Mouse (Mus musculus) erythroblast, embryonic 14.5 days (primary cell): Measurements from ENCODE around the gene Cbs. TPM values are rescaled to one million over a fixed set of nuclear protein-coding genes. Genes with fewer than 3 reads are reported as not detected.

Experiments
- H3K27me3 ChIP-seq: 2 replicates; pipeline ENCODE4 v1.6.1; 2012; ENCODE audit warnings: inconsistent platforms; ENCODE audit not compliant: control insufficient read depth
- H3K36me3 ChIP-seq: 2 replicates; pipeline ENCODE4 v1.6.1; 2012; ENCODE audit warnings: mild to moderate bottlenecking, inconsistent platforms; ENCODE audit not compliant: control insufficient read depth
- H3K4me1 ChIP-seq: 2 replicates; pipeline ENCODE4 v1.6.1; 2012; ENCODE audit warnings: inconsistent platforms; ENCODE audit not compliant: control insufficient read depth
- H3K4me3 ChIP-seq: replicated peaks from 2 replicates; pipeline ENCODE3; 2012; ENCODE audit warnings: moderate library complexity, mild to moderate bottlenecking, inconsistent platforms
- H3K9me3 ChIP-seq: 2 replicates; pipeline ENCODE4 v1.6.1; 2012; ENCODE audit warnings: low read length, inconsistent platforms, mixed read lengths; ENCODE audit not compliant: control insufficient read depth
- GATA1 ChIP-seq: IDR thresholded peaks from 2 replicates; pipeline ENCODE4 v1.6.1; 2012; ENCODE audit warnings: low read length, inconsistent platforms, mixed read lengths
- TAL1 ChIP-seq: IDR thresholded peaks from 3 replicates; pipeline ENCODE4 v1.6.1; 2012; ENCODE audit warnings: low read length, inconsistent platforms, mixed read lengths
- polyA plus RNA-seq: library from polyadenylated mRNA; stranded (reverse); fragments of >175 nt; gene quantifications from 2 replicates; pipeline ENCODE4 v1.2.3, GENCODE M21; 2012

Gene Cbs
- polyA plus RNA-seq = 0.01 and 0.05 TPM in 2 replicates

GRCm38 (mm10) chr17:31636942-31637811 lies at the start of gene Cbs:
Cbs (minus strand) TSS chr17:31637238.
- Histone ChIP-seq H3K27me3 (peaks cover 47% of the 10 kb centered on the region), H3K4me1 (peaks cover 8% of the 10 kb centered on the region), H3K36me3 (no peaks in the 10 kb centered on the region), H3K9me3 (peaks cover 3% of the 10 kb centered on the region; the same call in 1 of the 2 replicates), H3K4me3 (peak within 1 kb of the TSS; percentile 56)
- TF ChIP-seq GATA1 (no peak), TAL1 (no peak)

- peaks cover 3% of the 10 kb centered on the region for H3K4me1 ChIP-seq
- TF ChIP-seq GATA1 = no peak
- TF ChIP-seq TAL1 = no peak
- H3K4me3 ChIP-seq = no peak overlapping the region
- H3K27me3 ChIP-seq = 0 out of 2 replicates have a peak, but pooled peaks cover 3% of the 10 kb centered on the region
- no peaks in the 10 kb centered on the region for H3K36me3 ChIP-seq
- no peaks in the 10 kb centered on the region for H3K9me3 ChIP-seq
Measured at GRCm38 (mm10) chr17:31686225-31686564, 49.2 kb upstream of the Cbs start.

GRCm38 (mm10) chr17:31685514-31686224 lies 48.6 kb upstream of the Cbs start:
- Histone ChIP-seq H3K4me3 (no peak overlapping the region), H3K9me3 (no peaks in the 10 kb centered on the region), H3K27me3 (0 out of 2 replicates have a peak, but pooled peaks cover 5% of the 10 kb centered on the region), H3K36me3 (no peaks in the 10 kb centered on the region), H3K4me1 (peaks cover 3% of the 10 kb centered on the region)
- TF ChIP-seq GATA1 (no peak), TAL1 (no peak)

GRCm38 (mm10) chr17:31680450-31680849 lies 43.4 kb upstream of the Cbs start:
- Histone ChIP-seq H3K4me3 (no peak overlapping the region), H3K27me3 (0 out of 2 replicates have a peak, but pooled peaks cover 2% of the 10 kb centered on the region)
- TF ChIP-seq TAL1 (no peak), GATA1 (no peak)

GRCm38 (mm10) chr17:31677507-31677906 lies 40.5 kb upstream of the Cbs start, which contains the start of gene Cryaa:
Cryaa (plus strand) TSS chr17:31677807.
- H3K36me3 ChIP-seq = no peaks in the 10 kb centered on the region
- H3K4me3 ChIP-seq = no peak within 1 kb of the TSS
- 0 out of 2 replicates have a peak, but pooled peaks cover 2% of the 10 kb centered on the region for H3K27me3 ChIP-seq
- H3K9me3 ChIP-seq = no peaks in the 10 kb centered on the region
- TF ChIP-seq GATA1 (no peak), TAL1 (no peak)
- H3K4me1 ChIP-seq = no peaks in the 10 kb centered on the region

More at GRCm38 (mm10) chr17:31680450-31680849, 43.4 kb upstream of the Cbs start:
- H3K9me3 ChIP-seq = no peaks in the 10 kb centered on the region
- H3K4me1 ChIP-seq = no peaks in the 10 kb centered on the region
- no peaks in the 10 kb centered on the region for H3K36me3 ChIP-seq

- Histone ChIP-seq H3K27me3 (0 out of 2 replicates have a peak, but pooled peaks cover 2% of the 10 kb centered on the region), H3K4me1 (no peaks in the 10 kb centered on the region), H3K9me3 (no peaks in the 10 kb centered on the region), H3K36me3 (no peaks in the 10 kb centered on the region), H3K4me3 (no peak overlapping the region)
- TF ChIP-seq TAL1 = no peak
- no peak for TF ChIP-seq GATA1
Measured at GRCm38 (mm10) chr17:31674426-31674825, 37.4 kb upstream of the Cbs start.

- Histone ChIP-seq H3K27me3 (peaks cover 6% of the 10 kb centered on the region), H3K4me3 (no peak overlapping the region), H3K9me3 (no peaks in the 10 kb centered on the region), H3K4me1 (no peaks in the 10 kb centered on the region), H3K36me3 (no peaks in the 10 kb centered on the region)
- no peak for TF ChIP-seq TAL1
- TF ChIP-seq GATA1 = no peak
Measured at GRCm38 (mm10) chr17:31672279-31672678, 35.2 kb upstream of the Cbs start.

GRCm38 (mm10) chr17:31671698-31672097 lies 34.7 kb upstream of the Cbs start:
- peaks cover 8% of the 10 kb centered on the region for H3K27me3 ChIP-seq
- H3K9me3 ChIP-seq = no peaks in the 10 kb centered on the region
- TF ChIP-seq TAL1 (no peak), GATA1 (no peak)
- no peaks in the 10 kb centered on the region for H3K4me1 ChIP-seq
- H3K36me3 ChIP-seq = no peaks in the 10 kb centered on the region
- no peak overlapping the region for H3K4me3 ChIP-seq

GRCm38 (mm10) chr17:31670163-31670562 lies 33.1 kb upstream of the Cbs start:
- H3K27me3 ChIP-seq = peaks cover 8% of the 10 kb centered on the region
- no peaks in the 10 kb centered on the region for H3K9me3 ChIP-seq
- H3K4me3 ChIP-seq = no peak overlapping the region
- H3K4me1 ChIP-seq = no peaks in the 10 kb centered on the region
- H3K36me3 ChIP-seq = no peaks in the 10 kb centered on the region
- no peak for TF ChIP-seq TAL1
- no peak for TF ChIP-seq GATA1
